Comparison of ENCODE assay signal across 23 mouse cellular contexts in the genomic region with DNA sequence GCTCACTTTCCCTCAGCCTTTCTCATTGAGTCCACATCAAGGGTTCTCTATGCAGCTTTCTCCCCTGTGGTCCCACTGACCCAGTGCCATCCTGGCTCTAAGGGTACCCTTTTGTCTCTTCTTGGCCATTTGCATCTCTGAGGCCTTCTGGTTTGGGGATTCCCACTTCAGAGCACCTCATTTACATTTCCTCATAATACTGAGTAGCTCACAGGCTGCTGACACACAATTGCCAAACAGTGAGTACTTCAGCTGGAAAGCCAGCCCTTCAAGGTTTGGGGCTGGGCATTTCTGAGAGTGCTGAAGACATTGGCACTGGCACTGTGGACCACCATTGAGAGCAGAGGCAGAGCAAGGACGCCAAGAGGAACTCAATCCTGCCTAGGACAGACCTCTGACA.
DNase-seq lines count a peak whose midpoint lies in the region; ATAC-seq lines count a peak whose summit lies in the region.
"Had no signal": no experiment of that assay in that cellular context is flagged by ENCODE, and none has a peak within 500 bp of the region (broad histone marks: within the 10 kb centered on the region; RNA-seq: fewer than 3 reads in every experiment).

No protein-coding gene starts in this region.

- H3K27me3 ChIP-seq in forebrain, embryonic 12.5 days = 0 out of 2 replicates have a peak, but pooled peaks cover 3% of the 10 kb centered on the region
- no peaks in the 10 kb centered on the region for H3K27me3 ChIP-seq in forebrain, embryonic 11.5 days (ENCODE audit: control insufficient read depth, insufficient read depth, low read length)
- H3K27me3 ChIP-seq in forebrain, embryonic 16.5 days (replicated peaks; ENCODE audit: control insufficient read depth, insufficient read depth, low read length) = no peaks in the 10 kb centered on the region
- no peaks in the 10 kb centered on the region for H3K27me3 ChIP-seq in midbrain, embryonic 15.5 days (replicated peaks)
- H3K27me3 ChIP-seq in kidney, embryonic 16.5 days (ENCODE audit: insufficient read depth, low read length) = no peaks in the 10 kb centered on the region
- H3K27me3 ChIP-seq: embryonic facial prominence, embryonic 13.5 days; liver, embryonic 15.5 days had no signal

- DNase-seq in forebrain, embryonic 11.5 days (ENCODE audit: low spot score) = no peak
- DNase-seq in lung, postnatal 10 days = peak; percentile 6
- no peak for DNase-seq in lung, postnatal 25 days (ENCODE audit: low spot score)
- DNase-seq in left cerebral cortex, adult 18-20 months (ENCODE audit: low spot score in 2 of 2) = no peak
- DNase-seq: adrenal gland, postnatal 14 days; cerebellum, adult 11-12 months; cerebellum, postnatal 14 days; gastrocnemius, postnatal 25 days; kidney, adult 11 months; lung, postnatal 14 days; retina, postnatal 1 day; thymus, postnatal 36 days had no signal

- H3K27ac ChIP-seq in forebrain, embryonic 12.5 days = no peak overlapping the region
- no peak overlapping the region for H3K27ac ChIP-seq in forebrain, embryonic 11.5 days (ENCODE audit: low read depth, low read length)
- H3K27ac ChIP-seq in forebrain, embryonic 16.5 days (ENCODE audit: low read length) = no peak overlapping the region
- H3K27ac ChIP-seq in midbrain, embryonic 15.5 days = no peak overlapping the region
- H3K27ac ChIP-seq in kidney, embryonic 16.5 days (ENCODE audit: low read length) = no peak overlapping the region
- H3K27ac ChIP-seq: embryonic facial prominence, embryonic 13.5 days; heart, embryonic 10.5 days; kidney, postnatal 0 days; liver, embryonic 15.5 days had no signal

- H3K4me3 ChIP-seq in forebrain, embryonic 12.5 days (replicated peaks) = no peak overlapping the region
- no peak overlapping the region for H3K4me3 ChIP-seq in forebrain, embryonic 11.5 days (ENCODE audit: low read depth, low read length)
- H3K4me3 ChIP-seq in forebrain, embryonic 16.5 days (replicated peaks; ENCODE audit: low read length) = no peak overlapping the region
- no peak overlapping the region for H3K4me3 ChIP-seq in midbrain, embryonic 15.5 days
- no peak overlapping the region for H3K4me3 ChIP-seq in kidney, embryonic 16.5 days (ENCODE audit: low read length)
- H3K4me3 ChIP-seq: embryonic facial prominence, embryonic 13.5 days; heart, embryonic 10.5 days; liver, embryonic 15.5 days had no signal

- H3K9me3 ChIP-seq in forebrain, embryonic 12.5 days = no peaks in the 10 kb centered on the region
- no peaks in the 10 kb centered on the region for H3K9me3 ChIP-seq in forebrain, embryonic 11.5 days (ENCODE audit: control insufficient read depth, low read length)
- H3K9me3 ChIP-seq in forebrain, embryonic 16.5 days (ENCODE audit: control insufficient read depth, low read length) = no peaks in the 10 kb centered on the region
- no peaks in the 10 kb centered on the region for H3K9me3 ChIP-seq in midbrain, embryonic 15.5 days
- no peaks in the 10 kb centered on the region for H3K9me3 ChIP-seq in kidney, embryonic 16.5 days (ENCODE audit: low read length)
- H3K9me3 ChIP-seq: embryonic facial prominence, embryonic 13.5 days; G1E; heart, embryonic 10.5 days; liver, embryonic 15.5 days had no signal

- H3K4me2 ChIP-seq in forebrain, embryonic 12.5 days = no peak overlapping the region
- no peak overlapping the region for H3K4me2 ChIP-seq in forebrain, embryonic 11.5 days (ENCODE audit: low read depth, low read length, severe bottlenecking)
- H3K4me2 ChIP-seq in forebrain, embryonic 16.5 days (ENCODE audit: low read length) = no peak overlapping the region
- no peak overlapping the region for H3K4me2 ChIP-seq in midbrain, embryonic 15.5 days
- no peak overlapping the region for H3K4me2 ChIP-seq in kidney, embryonic 16.5 days (replicated peaks; ENCODE audit: low read depth, low read length)
- H3K4me2 ChIP-seq: embryonic facial prominence, embryonic 13.5 days; liver, embryonic 15.5 days had no signal

- peaks cover 20% of the 10 kb centered on the region for H3K4me1 ChIP-seq in forebrain, embryonic 12.5 days
- peaks cover 8% of the 10 kb centered on the region; the same call in 1 of the 2 replicates for H3K4me1 ChIP-seq in forebrain, embryonic 11.5 days (replicated peaks; ENCODE audit: control insufficient read depth, insufficient read depth, low read length)
- peaks cover 5% of the 10 kb centered on the region for H3K4me1 ChIP-seq in forebrain, embryonic 16.5 days (replicated peaks; ENCODE audit: control insufficient read depth, insufficient read depth, low read length)
- no peaks in the 10 kb centered on the region for H3K4me1 ChIP-seq in midbrain, embryonic 15.5 days
- H3K4me1 ChIP-seq in kidney, embryonic 16.5 days (ENCODE audit: insufficient read depth, low read length) = 0 out of 2 replicates have a peak, but pooled peaks cover 3% of the 10 kb centered on the region
- H3K4me1 ChIP-seq: embryonic facial prominence, embryonic 13.5 days; liver, embryonic 15.5 days had no signal

- no peaks in the 10 kb centered on the region for H3K36me3 ChIP-seq in forebrain, embryonic 12.5 days (replicated peaks)
- no peaks in the 10 kb centered on the region for H3K36me3 ChIP-seq in forebrain, embryonic 11.5 days (ENCODE audit: control insufficient read depth, insufficient read depth, low read length)
- no peaks in the 10 kb centered on the region for H3K36me3 ChIP-seq in forebrain, embryonic 16.5 days (ENCODE audit: control insufficient read depth, insufficient read depth)
- no peaks in the 10 kb centered on the region for H3K36me3 ChIP-seq in midbrain, embryonic 15.5 days (replicated peaks)
- no peaks in the 10 kb centered on the region for H3K36me3 ChIP-seq in kidney, embryonic 16.5 days (ENCODE audit: insufficient read depth, low read length)
- H3K36me3 ChIP-seq: embryonic facial prominence, embryonic 13.5 days; G1E; heart, embryonic 10.5 days; liver, embryonic 15.5 days had no signal

- 9% methylated on average over 1 of the region's 1 CpGs for WGBS in forebrain, embryonic 12.5 days
- WGBS in forebrain, embryonic 11.5 days = 37% methylated on average over 1 of the region's 1 CpGs
- 24% methylated on average over 1 of the region's 1 CpGs for WGBS in forebrain, embryonic 16.5 days
- WGBS in midbrain, embryonic 15.5 days = 50% methylated on average over 1 of the region's 1 CpGs
- 42% methylated on average over 1 of the region's 1 CpGs for WGBS in kidney, embryonic 16.5 days

- 0 out of 2 replicates have a peak, but pooled peaks have one; percentile 4 for ATAC-seq in forebrain, embryonic 12.5 days (ENCODE audit: low FRiP score)
- ATAC-seq in forebrain, embryonic 11.5 days (replicated peaks; ENCODE audit: low FRiP score) = no peak
- ATAC-seq in forebrain, embryonic 16.5 days = peak; percentile 78
- ATAC-seq in midbrain, embryonic 15.5 days (replicated peaks) = peak; percentile 37
- ATAC-seq in kidney, embryonic 16.5 days (ENCODE audit: low FRiP score, low TSS enrichment) = no peak
- ATAC-seq: activated CD4-positive, CD25-positive, alpha-beta regulatory T cell, adult 4 months; CD4-positive, CD25-positive, alpha-beta regulatory T cell, adult 4 months had no signal

- no peak overlapping the region for H3K9ac ChIP-seq in forebrain, embryonic 12.5 days
- no peak overlapping the region for H3K9ac ChIP-seq in forebrain, embryonic 11.5 days (ENCODE audit: low read length)
- no peak overlapping the region for H3K9ac ChIP-seq in forebrain, embryonic 16.5 days (replicated peaks; ENCODE audit: low read depth, low read length)
- H3K9ac ChIP-seq in midbrain, embryonic 15.5 days = no peak overlapping the region
- no peak overlapping the region for H3K9ac ChIP-seq in kidney, embryonic 16.5 days (replicated peaks; ENCODE audit: low read length)
- H3K9ac ChIP-seq: embryonic facial prominence, embryonic 13.5 days; liver, embryonic 15.5 days had no signal

Comparison
In these comparisons a context has a peak if more than half of its experiments do, and no peak if none do; other contexts are left out.
1. ATAC-seq: peak in forebrain, embryonic 12.5 days (single experiment), forebrain, embryonic 16.5 days (single experiment) and midbrain, embryonic 15.5 days (single experiment); none in forebrain, embryonic 11.5 days (single experiment) and kidney, embryonic 16.5 days (single experiment).